Mouse (Mus musculus): ENCODE measurements around the gene Mrtfb. TPM values are rescaled to one million over a fixed set of nuclear protein-coding genes. Genes with fewer than 3 reads are reported as not detected.

Mrtfb gene
- polyA plus RNA-seq, 1 experiment = 0.77 TPM

DNA sequence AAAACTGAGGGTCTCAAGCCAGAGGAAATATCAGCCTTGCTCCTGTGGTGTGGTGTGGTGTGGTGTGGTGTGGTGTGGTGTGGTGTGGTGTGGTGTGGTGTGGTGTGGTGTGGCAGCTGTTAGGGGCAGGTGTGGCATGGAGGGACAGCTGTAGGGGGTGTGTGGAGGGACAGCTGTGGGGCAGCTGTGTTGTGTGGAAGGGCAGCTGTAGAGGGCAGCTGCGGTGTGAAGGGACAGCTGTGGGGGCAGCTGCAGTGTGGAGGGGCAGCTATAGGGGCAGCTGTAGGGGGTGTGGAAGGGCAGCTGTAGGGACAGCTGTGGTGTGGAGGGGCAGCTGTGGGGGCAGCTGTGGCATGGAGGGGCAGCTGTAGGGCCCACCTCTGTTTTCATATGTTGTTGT is 172.5 kb downstream of the Mrtfb start:
- TF ChIP-seq GATA1 (IDR thresholded peaks at IDR 0.05; ENCODE audit: low read length) = no peak

DNA sequence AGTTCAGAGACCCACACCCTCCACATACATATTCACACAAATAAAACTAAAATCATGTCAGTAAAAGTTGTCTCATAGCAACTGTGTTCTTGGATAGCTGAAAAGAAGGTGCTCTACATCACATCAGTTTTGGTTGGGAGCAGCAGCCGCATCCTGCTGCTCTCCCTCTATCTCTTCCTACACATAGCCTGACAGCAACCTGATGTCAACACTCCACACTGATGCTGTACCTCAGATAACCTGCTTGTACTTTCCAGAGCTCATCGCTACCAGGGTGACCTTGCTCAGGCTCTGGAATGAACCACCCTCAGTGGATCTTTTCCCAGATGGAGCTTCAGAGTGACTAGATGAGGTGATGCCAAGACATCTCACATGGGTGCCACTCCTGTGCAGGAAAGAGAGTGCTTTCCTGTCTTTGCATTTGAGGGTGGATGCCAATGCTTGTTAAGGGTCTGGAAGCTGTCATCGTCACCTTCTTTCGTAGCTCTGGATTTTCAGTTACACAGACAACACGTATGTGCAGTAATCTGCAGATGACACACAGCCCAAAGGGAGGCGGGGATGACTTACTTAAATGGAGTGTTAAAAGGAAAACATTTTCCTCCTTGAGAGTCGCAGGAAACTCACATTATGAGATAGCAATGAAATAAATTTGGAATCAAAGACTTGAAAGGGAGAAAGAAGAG is 173.8 kb downstream of the Mrtfb start:
- no peak for TF ChIP-seq GATA1 (IDR thresholded peaks at IDR 0.05; ENCODE audit: low read length)

DNA sequence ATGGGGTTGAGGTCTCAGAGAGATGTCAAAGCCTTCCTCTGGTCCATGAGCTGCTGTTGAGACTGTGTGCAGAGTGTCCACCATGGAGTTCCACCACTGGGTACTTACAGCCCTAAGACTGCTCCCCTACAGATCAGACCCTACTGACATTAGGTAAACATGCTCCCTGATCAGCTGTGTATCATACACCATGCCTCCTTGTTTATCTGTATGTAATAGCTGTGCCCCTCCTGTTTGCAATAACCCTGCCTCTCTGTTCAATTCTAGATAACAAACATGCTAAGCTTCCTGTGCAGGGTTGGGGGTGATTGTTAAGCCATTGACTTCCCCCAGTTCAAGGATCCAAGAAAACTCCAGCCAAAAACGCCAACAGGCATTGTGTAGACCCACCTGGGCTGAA is 174.7 kb downstream of the Mrtfb start:
- TF ChIP-seq GATA1 (IDR thresholded peaks at IDR 0.05; ENCODE audit: low read length) = no peak

DNA sequence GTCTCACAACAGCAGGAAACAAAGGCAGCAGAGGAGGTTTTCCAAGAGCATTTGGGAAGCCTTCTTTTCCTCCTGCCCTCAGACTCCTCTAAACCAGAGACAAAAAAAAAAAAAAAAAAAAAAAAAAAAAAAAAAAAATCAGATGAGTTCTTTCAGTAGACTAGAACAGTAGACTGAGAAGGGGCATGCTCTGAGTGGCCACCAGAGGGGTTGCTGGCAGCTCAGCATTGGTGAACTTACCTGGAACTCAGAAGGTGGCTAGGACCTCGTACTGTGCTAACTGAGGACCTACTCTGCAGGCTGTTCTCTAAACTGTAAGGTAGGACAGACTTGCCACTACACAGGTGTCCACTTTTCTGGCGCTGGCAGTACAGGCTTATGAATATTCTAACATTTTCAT is 179.3 kb downstream of the Mrtfb start:
- TF ChIP-seq GATA1 (IDR thresholded peaks at IDR 0.05; ENCODE audit: low read length) = no peak

DNA sequence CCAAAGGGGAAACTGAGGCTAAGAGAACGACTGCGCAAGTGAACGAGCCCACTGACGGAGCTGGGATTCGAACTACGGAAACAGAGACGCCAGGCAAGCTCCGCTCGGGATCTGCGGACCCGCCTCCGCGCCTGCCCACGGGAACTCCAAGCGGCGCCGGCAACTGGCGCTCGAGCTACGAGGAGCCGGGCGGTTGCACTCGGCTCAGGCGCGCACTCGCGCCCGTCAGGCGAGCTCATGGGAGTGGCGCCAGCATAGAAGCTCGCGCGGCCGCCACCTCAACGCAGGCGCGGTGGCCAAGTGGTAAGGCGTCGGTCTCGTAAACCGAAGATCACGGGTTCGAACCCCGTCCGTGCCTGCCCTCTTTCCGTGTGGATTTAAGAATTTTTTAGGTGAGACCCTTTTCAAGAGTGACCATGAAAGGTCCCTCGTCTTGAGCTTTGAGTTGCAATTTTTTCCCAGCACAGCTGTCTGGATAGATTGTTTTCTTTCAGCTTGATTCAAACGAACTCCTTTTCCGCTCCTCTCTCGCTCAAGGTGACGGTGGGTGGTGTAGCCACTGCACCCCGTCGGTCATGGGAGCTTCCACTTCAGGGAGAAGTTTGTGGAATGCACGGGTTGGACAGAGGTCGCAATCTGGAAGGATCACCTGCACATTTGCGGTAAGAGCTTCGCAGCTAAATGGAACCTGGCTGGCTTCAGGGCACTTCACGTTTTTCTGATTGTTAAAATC is 180.9 kb downstream of the Mrtfb start:
- no peak for TF ChIP-seq GATA1 (IDR thresholded peaks at IDR 0.05; ENCODE audit: low read length)

DNA sequence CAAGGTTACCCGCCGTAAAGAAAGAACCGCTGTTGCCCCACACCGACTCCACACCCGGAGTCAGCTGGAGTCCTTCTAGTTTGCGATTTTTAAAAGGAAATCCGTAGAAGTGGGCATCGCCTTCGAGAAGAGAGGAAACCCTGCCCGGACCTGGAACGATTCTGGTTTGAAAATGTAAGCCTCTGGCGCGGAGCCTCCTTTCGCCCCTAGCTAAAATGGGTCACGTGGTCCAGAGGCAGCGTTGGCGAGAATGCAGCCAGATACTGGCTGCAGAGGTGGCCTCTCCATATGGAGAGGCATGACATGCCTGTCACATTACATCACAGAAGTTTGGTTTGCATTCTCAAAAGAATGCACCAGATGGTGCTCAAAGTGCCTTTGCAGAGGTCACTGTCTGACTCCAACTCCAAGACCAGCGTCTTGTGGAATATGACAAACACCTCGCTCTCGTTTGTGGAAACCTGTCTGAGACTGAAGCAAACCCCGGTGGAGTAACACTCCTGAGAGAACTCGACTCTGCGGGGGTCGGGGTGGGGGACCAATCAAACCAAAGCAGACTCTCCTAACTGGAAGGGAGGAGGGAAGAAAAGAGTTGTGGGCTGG is 181.6 kb downstream of the Mrtfb start:
- TF ChIP-seq GATA1 (IDR thresholded peaks at IDR 0.05; ENCODE audit: low read length) = no peak

DNA sequence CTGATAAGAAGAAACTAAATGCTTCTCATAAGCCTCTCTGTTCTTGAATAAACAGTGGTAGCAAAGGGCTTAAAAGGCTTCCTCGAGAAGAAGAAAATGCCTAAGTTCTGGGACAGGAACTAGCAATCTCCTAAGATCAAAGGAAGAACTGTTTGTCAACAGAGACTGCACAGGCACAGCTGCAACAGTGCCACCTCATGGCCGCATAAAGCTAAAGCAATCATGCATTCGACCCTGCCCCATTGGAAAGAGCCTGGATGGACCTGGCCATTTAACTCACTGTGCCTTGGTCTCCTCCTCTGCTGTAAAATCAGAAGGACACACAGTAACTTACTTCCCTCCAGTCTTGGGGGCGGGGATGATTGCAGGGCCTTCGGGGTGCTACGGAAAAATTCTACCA is 184.2 kb downstream of the Mrtfb start:
- no peak for TF ChIP-seq GATA1 (IDR thresholded peaks at IDR 0.05; ENCODE audit: low read length)

DNA sequence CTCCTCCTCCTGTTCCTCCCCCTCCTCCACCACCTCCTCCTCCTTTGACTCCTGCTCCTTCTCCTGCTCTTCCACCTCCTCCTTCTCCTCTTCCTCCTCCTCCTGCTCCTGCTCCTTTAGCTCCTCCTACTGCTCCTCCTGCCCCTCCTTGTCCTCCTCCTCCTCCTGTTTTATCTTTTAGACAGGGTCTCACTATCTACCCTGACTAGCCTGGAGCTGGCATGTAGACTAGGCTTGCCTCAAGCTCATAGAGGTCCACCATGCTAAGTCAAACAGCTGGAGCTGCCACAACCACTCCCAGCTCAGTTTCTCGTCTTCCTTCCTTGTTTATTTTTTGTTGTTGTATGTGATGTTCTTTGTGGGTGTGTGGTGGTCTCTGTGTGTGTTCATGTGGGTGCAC is 187.5 kb downstream of the Mrtfb start:
- no peak for TF ChIP-seq GATA1 (IDR thresholded peaks at IDR 0.05; ENCODE audit: low read length)

DNA sequence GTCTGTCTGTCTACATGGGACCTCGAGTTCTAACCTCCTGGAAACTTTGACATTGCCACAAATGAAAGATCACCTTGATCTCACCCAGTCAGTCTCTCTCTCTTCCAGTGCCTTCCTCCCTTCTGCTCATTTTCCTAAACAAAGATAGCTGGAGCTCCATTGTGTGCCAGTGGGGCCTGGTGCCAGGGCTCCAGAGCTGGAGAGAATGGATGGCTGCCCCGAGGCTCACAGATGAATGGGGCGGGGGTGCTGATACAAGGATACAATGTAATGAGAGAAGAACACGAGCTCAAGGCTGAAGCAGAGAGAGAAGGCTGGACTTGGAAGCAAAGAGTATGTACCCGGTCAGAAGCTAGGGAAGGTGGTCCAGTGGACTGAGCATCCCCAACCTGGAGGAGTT is 189.2 kb downstream of the Mrtfb start:
- no peak for TF ChIP-seq GATA1 (IDR thresholded peaks at IDR 0.05; ENCODE audit: low read length)

DNA sequence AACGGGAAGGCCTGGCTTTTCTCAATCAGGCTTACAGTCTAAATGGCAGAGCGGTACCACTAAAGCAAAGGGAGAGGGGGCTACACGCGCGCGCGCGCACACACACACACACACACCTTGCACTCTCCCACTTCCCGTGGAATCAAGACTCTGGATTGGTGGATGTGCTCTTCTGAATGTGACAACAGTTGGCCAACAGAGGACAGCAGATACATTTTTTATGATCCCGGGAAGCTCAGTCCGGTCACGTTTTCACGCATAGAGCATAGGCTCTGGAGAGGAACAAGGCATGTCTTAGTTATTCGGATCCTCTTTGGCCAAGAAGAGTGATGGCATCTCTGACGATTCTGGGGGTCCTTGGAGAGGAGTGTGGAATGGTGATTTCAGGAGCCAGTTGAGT is 190.2 kb downstream of the Mrtfb start:
- no peak for TF ChIP-seq GATA1 (IDR thresholded peaks at IDR 0.05; ENCODE audit: low read length)

DNA sequence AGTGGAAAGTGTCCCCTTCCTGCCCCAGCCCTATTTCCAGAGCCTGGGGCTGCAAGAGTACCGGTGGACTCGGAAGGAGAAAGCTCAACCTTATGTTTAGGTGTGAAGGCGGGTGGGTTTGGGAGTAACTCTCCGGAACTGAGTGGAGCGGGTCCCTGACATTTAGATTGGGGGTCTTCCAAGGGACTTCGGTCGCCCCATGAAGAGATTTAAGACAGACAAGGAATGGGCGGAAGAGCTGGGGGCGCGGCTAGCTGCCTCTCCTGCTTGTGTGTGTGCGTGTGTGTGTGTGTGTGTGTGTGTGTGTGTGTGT is 190.6 kb downstream of the Mrtfb start:
- TF ChIP-seq GATA1 (IDR thresholded peaks at IDR 0.05; ENCODE audit: low read length) = no peak

DNA sequence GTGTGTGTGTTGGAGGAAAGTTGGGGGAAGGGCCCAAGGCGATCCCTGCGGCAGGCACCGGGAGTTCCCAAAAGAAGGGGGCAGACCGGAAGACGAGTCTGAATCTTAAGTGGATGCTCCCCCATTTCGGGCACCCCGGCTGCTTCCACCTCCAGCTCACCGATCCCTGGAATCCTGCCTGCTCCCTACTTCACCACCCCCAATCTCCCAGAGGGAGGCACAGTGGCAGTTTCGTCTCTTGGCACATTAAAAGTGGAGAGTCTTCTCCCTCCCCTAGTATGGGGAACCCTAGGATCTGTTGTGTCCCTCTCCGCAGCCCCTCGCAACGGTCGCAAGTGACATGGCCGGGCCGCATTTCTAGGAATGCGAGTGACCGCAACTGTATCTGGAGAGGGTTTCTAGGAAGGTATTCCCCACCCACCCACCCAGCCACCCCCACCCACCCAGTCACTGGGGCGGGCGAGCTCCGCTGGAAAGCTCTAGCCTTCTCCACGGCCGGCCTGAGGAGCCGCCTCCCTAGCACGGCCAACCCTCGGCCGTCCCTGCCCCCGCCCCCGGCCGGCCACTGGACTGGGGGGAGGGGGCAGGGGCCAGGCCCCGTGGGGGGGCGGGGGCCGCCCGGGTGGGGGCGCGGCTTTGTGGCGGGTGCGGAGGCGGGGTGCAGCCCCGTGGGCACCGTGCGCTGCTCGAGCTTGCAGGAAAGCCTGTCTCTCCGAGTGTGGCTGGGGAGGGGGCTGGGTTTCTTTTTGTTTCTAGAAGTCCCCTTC is 191.2 kb downstream of the Mrtfb start:
- no peak for TF ChIP-seq GATA1 (IDR thresholded peaks at IDR 0.05; ENCODE audit: low read length)

DNA sequence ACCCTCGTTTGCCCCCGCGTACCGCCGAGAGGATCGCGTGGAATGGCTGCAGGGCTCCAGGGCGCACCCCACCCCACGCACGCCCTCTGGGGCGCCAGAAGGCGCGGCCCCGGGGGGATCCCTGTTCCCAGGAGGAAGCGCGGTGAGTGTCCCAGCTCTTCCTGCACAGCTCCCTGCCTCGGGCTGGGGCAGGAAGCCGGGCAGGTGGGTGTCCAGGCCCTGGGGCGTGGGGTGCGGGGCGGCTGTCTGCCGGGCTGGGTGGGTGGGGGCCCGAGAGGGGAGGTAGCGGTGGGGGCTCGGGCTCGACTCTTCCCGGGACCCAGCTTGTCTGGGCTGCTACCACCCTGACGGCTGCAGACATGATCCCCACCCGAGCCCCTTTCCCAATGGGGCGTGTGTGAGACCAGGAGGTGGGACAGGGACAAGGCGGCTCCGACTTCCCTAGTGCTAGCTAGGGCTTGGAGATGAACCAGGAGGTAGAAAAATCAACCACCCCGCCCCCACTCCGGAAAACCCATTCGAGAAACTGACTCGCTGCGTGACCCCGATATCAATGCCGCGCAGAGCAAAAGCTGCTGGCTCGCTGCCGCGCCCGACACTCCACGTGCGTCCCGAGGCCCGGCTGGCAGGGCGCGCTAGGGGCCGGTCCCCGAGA is 191.9 kb downstream of the Mrtfb start:
- TF ChIP-seq GATA1 (IDR thresholded peaks at IDR 0.05; ENCODE audit: low read length) = no peak

DNA sequence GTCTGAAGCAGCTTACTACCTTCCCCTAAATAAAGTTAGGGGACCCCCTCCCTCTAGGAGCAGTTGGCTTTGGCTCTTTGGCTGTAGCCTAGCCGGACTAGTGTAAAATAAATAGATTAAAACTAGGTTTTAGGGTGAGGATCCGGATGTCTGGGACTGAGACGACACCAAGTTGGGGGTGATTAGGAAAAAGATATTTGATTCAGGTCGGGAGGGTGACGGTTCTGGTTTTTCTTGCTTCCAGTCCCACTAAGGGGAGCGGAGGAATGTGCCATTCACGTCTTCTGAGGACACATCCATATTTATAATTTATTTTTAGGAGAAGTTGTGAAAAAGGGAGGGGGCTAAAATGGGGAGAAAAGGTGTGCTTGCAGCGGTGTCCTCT is 192.4 kb downstream of the Mrtfb start:
- no peak for TF ChIP-seq GATA1 (IDR thresholded peaks at IDR 0.05; ENCODE audit: low read length)

DNA sequence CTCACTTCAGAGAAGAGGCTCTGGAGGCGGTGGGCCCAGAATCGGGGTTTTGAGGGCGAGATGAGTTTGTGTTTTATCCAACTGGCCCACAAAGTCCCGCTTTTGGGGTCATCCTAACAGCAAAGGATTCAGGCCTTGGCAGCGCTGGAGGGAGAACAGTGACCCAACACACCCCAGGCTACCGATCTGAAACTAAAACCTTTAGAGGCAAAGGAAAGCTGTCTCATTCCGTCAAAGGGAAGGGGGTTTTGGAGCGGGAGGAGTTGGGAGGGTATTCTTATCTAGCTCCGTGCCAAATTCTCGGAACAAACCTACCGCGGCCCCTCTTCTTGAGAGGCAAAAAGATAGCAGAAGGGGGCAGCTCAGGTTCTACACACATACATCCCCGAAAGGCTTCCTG is 193.2 kb downstream of the Mrtfb start:
- TF ChIP-seq GATA1 (IDR thresholded peaks at IDR 0.05; ENCODE audit: low read length) = no peak

DNA sequence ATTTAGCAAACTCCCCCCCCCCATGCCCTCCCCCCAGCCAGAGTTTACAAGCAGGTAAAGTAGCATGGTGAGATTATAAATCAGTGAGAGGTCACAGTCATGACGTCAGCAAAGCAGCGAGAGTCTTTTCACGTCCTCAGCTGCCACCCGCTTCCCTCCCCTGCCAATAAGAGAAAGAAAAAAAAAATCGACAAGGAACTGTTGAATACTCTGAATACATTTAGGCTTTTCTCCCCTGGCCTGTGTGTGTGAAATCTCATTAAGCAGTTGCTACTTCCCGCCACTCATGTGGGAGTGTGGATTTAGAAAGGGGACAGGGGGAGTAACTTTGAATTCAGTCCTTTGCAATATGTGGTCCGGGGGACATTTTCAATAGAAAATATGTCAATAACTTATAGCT is 194.6 kb downstream of the Mrtfb start:
- TF ChIP-seq GATA1 (IDR thresholded peaks at IDR 0.05; ENCODE audit: low read length) = no peak
